Mouse (Mus musculus) small intestine, adult 2 months (tissue): ENCODE measurements around the gene Zfhx3.

Source experiments
- CTCF ChIP-seq: fragments of 200-500 bp; IDR thresholded peaks from 2 replicates; pipeline ENCODE4 v1.5.1; 2012; ENCODE audit warnings: low read depth, mild to moderate bottlenecking, control low read depth, inconsistent platforms, low read length, moderate library complexity, mixed read lengths; ENCODE audit not compliant: insufficient replicate concordance, insufficient read length; ENCODE audit errors: extremely low read depth
- POLR2A ChIP-seq: fragments of 200-500 bp; IDR thresholded peaks from 2 replicates; pipeline ENCODE4 v1.6.1; 2012; ENCODE audit warnings: low read depth, mild to moderate bottlenecking, control low read depth, inconsistent platforms, low read length, moderate library complexity

GRCm38 (mm10) chr8:108994187-108994586, 1051.7 kb downstream of the Zfhx3 start:
- TF ChIP-seq CTCF (no peak), POLR2A (no peak)
